Mouse (Mus musculus) heart, embryonic 15.5 days (tissue): ENCODE data around the gene Os9. TPM values are rescaled to one million over a fixed set of nuclear protein-coding genes. Genes with fewer than 3 reads are reported as not detected.
"Not testable (repeated sequence)": the region's sequence is repeated elsewhere in the genome, so short reads cannot be mapped to it uniquely, and the experiment has no call there.

Experiments
- ATAC-seq: fragments of 200-750 bp; cut with Nextera tagmentation; replicated peaks from 2 replicates; pipeline ENCODE4 v1.8.0; 2017; ENCODE audit warnings: low read depth, moderate TSS enrichment; ENCODE audit not compliant: insufficient number of reproducible peaks, insufficient read depth, low FRiP score
- H3K27ac ChIP-seq: fragments of 300-500 bp; sonication (generic); 2 replicates; pipeline ENCODE4 v1.5.1; 2015; ENCODE audit warnings: mild to moderate bottlenecking, inconsistent platforms
- H3K27me3 ChIP-seq: fragments of 300-500 bp; sonication (generic); 2 replicates; pipeline ENCODE4 v1.6.1; 2015; ENCODE audit warnings: inconsistent platforms
- H3K36me3 ChIP-seq: fragments of 300-500 bp; sonication (generic); 2 replicates; pipeline ENCODE4 v1.6.1; 2015; ENCODE audit warnings: mild to moderate bottlenecking, inconsistent platforms
- H3K4me1 ChIP-seq: fragments of 300-500 bp; sonication (generic); replicated peaks from 2 replicates; pipeline ENCODE4 v1.6.1; 2015; ENCODE audit warnings: inconsistent platforms
- H3K4me2 ChIP-seq: fragments of 300-500 bp; sonication (generic); 2 replicates; pipeline ENCODE4 v1.6.1; 2015; ENCODE audit warnings: inconsistent platforms, mild to moderate bottlenecking, moderate library complexity
- H3K4me3 ChIP-seq: fragments of 300-500 bp; sonication (generic); 2 replicates; pipeline ENCODE4 v1.5.1; 2015; ENCODE audit warnings: mild to moderate bottlenecking, inconsistent platforms
- H3K9ac ChIP-seq: fragments of 300-500 bp; sonication (generic); 2 replicates; pipeline ENCODE4 v1.6.1; 2015; ENCODE audit warnings: mild to moderate bottlenecking, inconsistent platforms
- H3K9me3 ChIP-seq: fragments of 300-500 bp; sonication (generic); replicated peaks from 2 replicates; pipeline ENCODE4 v1.6.1; 2016; ENCODE audit warnings: inconsistent platforms
- WGBS: fragments of 180-500 bp; shearing (Covaris S2); methylation state at CpG from one replicate; pipeline ENCODE4 v1.1.7; 2015; ENCODE audit warnings: mixed read lengths; 5-methylcytosine and 5-hydroxymethylcytosine counted together
- polyA plus RNA-seq: library from polyadenylated mRNA; unstranded; fragments of >200 nt; fragmentation: Nextera tagmentation; extraction: Ambion mirVana; gene quantifications from 2 replicates; pipeline ENCODE4 v1.2.1, GENCODE M21; 2015

Os9 gene
- polyA plus RNA-seq, 1 experiment from 2014 or later = 48.5 TPM

GRCm38 (mm10) chr10:127144536-127144935 is 23.6 kb upstream of the Os9 start:
- 83% methylated on average over 7 of the region's 7 CpGs for WGBS
- Histone ChIP-seq H3K4me3 (no peak overlapping the region), H3K4me2 (no peak overlapping the region), H3K36me3 (no peaks in the 10 kb centered on the region), H3K27ac (no peak overlapping the region), H3K9ac (no peak overlapping the region), H3K4me1 (no peaks in the 10 kb centered on the region), H3K9me3 (no peaks in the 10 kb centered on the region), H3K27me3 (no peaks in the 10 kb centered on the region)
- ATAC-seq = no peak

GRCm38 (mm10) chr10:127143228-127143627 is 22.3 kb upstream of the Os9 start:
- no peaks in the 10 kb centered on the region for H3K4me1 ChIP-seq
- no peak overlapping the region for H3K27ac ChIP-seq
- no peak overlapping the region for H3K4me2 ChIP-seq
- H3K27me3 ChIP-seq = no peaks in the 10 kb centered on the region
- H3K4me3 ChIP-seq = no peak overlapping the region
- 79% methylated on average over 8 of the region's 8 CpGs for WGBS
- H3K9me3 ChIP-seq = no peaks in the 10 kb centered on the region
- H3K36me3 ChIP-seq = no peaks in the 10 kb centered on the region
- no peak for ATAC-seq
- H3K9ac ChIP-seq = no peak overlapping the region

- Histone ChIP-seq H3K36me3 (no peaks in the 10 kb centered on the region), H3K4me1 (no peaks in the 10 kb centered on the region), H3K9ac (no peak overlapping the region), H3K4me3 (no peak overlapping the region), H3K9me3 (no peaks in the 10 kb centered on the region), H3K27ac (no peak overlapping the region), H3K4me2 (no peak overlapping the region), H3K27me3 (no peaks in the 10 kb centered on the region)
- WGBS = 58% methylated on average over 8 of the region's 8 CpGs
- ATAC-seq = no peak
Observed at GRCm38 (mm10) chr10:127141500-127141899, 20.6 kb upstream of the Os9 start.

- no peak for ATAC-seq
- no peak overlapping the region for H3K4me3 ChIP-seq
- H3K9ac ChIP-seq = no peak overlapping the region
- no peaks in the 10 kb centered on the region for H3K27me3 ChIP-seq
- no peaks in the 10 kb centered on the region for H3K9me3 ChIP-seq
- H3K36me3 ChIP-seq = no peaks in the 10 kb centered on the region
- 66% methylated on average over 11 of the region's 11 CpGs for WGBS
- H3K4me2 ChIP-seq = no peak overlapping the region
- no peaks in the 10 kb centered on the region for H3K4me1 ChIP-seq
- H3K27ac ChIP-seq = no peak overlapping the region
Observed at GRCm38 (mm10) chr10:127140971-127141370, 20.0 kb upstream of the Os9 start.

- no peaks in the 10 kb centered on the region; the same call in 1 of the 2 replicates for H3K4me1 ChIP-seq
- H3K9ac ChIP-seq = no peak overlapping the region
- no peaks in the 10 kb centered on the region for H3K27me3 ChIP-seq
Observed at GRCm38 (mm10) chr10:127138328-127139141, 17.6 kb upstream of the Os9 start.

DNA sequence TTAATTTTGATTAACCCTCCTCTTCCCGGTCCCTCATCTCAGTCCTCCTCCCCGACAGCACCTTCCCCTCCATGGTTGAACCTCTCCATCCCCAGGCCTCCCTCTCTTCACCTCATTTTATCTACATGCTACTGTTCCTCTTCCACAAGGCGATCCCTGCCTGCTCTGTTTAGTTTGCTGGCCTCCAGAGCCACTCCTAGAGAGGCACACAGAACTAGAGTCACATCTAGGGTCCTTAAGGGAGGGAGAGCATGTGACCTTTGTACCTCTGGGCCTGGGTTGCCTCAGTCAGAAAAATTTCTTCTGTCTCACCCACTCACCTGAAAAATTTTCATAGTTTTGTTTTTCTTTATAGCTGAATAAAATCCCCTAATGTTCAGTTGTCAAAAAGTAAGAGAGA is 17.0 kb upstream of the Os9 start:
- no peak overlapping the region for H3K4me2 ChIP-seq
- H3K9ac ChIP-seq = no peak overlapping the region
- no peak overlapping the region for H3K27ac ChIP-seq
- no peak overlapping the region for H3K4me3 ChIP-seq
- ATAC-seq = no peak
- H3K4me1 ChIP-seq = no peaks in the 10 kb centered on the region; the same call in 1 of the 2 replicates
- 81% methylated on average over 3 of the region's 3 CpGs for WGBS
- H3K9me3 ChIP-seq = no peaks in the 10 kb centered on the region
- H3K36me3 ChIP-seq = no peaks in the 10 kb centered on the region
- H3K27me3 ChIP-seq = no peaks in the 10 kb centered on the region

More at GRCm38 (mm10) chr10:127138328-127139141, 17.6 kb upstream of the Os9 start:
- 82% methylated on average over 18 of the region's 18 CpGs for WGBS
- Histone ChIP-seq H3K9me3 (no peaks in the 10 kb centered on the region), H3K4me2 (no peak overlapping the region), H3K4me3 (no peak overlapping the region), H3K36me3 (no peaks in the 10 kb centered on the region), H3K27ac (no peak overlapping the region)
- no peak for ATAC-seq

DNA sequence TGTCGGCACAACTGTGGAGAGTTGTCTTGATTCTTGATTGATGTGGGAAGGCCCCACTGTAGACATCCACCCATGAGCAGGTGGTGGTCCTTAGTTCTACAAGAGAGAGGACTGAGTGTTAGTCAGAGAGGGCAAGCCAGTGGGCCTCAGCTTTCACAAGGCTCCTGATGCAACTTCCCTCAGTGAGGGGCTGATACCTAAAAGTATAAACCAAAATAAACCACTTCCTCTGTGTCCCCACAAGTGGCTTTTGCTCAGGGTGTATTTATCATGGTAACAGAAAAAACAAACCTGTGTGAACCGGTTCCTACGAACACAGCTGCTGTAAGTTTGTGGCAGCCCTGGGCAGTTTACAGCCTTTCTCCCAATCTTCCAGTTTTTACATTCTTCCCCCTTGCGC is 15.6 kb upstream of the Os9 start:
- H3K4me2 ChIP-seq = no peak overlapping the region
- no peak overlapping the region for H3K4me3 ChIP-seq
- no peak overlapping the region; the same call in 1 of the 2 replicates for H3K27ac ChIP-seq
- H3K9me3 ChIP-seq = no peaks in the 10 kb centered on the region
- no peaks in the 10 kb centered on the region for H3K36me3 ChIP-seq
- H3K27me3 ChIP-seq = no peaks in the 10 kb centered on the region
- ATAC-seq = no peak
- WGBS = 74% methylated on average over 4 of the region's 4 CpGs
- H3K4me1 ChIP-seq = no peaks in the 10 kb centered on the region; the same call in 1 of the 2 replicates
- no peak overlapping the region for H3K9ac ChIP-seq

GRCm38 (mm10) chr10:127135118-127135836 is 14.3 kb upstream of the Os9 start:
- Histone ChIP-seq H3K9me3 (no peaks in the 10 kb centered on the region), H3K4me2 (no peak overlapping the region), H3K4me3 (no peak overlapping the region), H3K9ac (no peak overlapping the region), H3K27ac (no peak overlapping the region), H3K36me3 (no peaks in the 10 kb centered on the region), H3K4me1 (no peaks in the 10 kb centered on the region; the same call in 1 of the 2 replicates), H3K27me3 (no peaks in the 10 kb centered on the region)
- WGBS = 39% methylated on average over 8 of the region's 8 CpGs
- no peak for ATAC-seq

DNA sequence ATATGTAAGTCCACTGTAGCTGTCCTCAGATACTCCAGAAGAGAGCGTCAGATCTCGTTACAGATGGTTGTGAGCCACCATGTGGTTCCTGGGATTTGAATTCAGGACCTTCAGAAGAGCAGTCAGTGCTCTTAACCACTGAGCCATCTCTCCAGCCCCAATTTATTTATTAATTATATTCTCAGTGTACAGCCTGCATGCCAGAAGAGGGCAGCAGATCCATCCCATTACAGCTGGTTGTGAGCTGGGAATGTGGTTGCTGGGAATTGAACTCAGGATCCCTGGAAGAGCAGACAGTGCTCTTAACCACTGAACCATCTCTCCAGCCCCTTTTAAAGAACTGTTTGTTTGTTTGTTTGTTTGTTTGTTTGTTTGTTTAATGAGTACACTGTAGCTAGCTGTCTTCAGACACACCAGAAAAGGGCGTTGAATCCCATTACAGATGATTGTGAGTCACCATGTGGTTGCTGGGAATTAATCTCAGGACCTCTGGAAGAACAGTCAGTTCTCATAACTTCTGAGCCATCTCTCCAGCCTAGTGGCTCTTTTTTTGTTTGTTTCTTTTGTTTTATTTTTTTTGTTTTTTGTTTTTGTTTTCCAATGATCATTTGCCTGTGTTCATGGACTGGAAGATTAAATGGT is 13.6 kb upstream of the Os9 start:
- not testable (repeated sequence) for H3K27me3 ChIP-seq, H3K4me2 ChIP-seq, H3K4me1 ChIP-seq, H3K9me3 ChIP-seq, H3K4me3 ChIP-seq, H3K9ac ChIP-seq, H3K27ac ChIP-seq, H3K36me3 ChIP-seq, ATAC-seq
- 80% methylated on average over 3 of the region's 3 CpGs for WGBS

DNA sequence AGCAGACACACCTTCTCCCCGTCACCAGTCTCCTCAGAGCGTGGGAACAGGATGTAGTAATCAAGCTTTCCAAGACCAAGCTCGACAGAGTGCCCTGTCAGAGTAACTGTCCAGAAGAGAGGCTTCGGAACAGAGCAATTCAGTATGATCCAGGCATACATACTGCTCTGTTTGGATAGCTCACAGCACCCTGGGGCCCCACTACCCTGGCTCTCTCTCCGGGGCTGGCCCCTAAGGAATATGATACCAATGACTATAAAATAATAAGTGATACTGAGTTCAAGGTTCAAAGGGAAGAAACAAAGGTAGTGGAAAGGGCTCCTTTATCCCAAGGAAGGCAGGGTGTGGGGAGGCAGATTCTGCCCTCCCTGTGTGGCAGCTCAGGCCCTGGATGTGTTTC is 11.5 kb upstream of the Os9 start:
- Histone ChIP-seq H3K36me3 (no peaks in the 10 kb centered on the region), H3K9ac (no peak overlapping the region), H3K27ac (no peak overlapping the region), H3K4me2 (no peak overlapping the region), H3K9me3 (no peaks in the 10 kb centered on the region), H3K27me3 (no peaks in the 10 kb centered on the region), H3K4me1 (no peaks in the 10 kb centered on the region; the same call in 1 of the 2 replicates), H3K4me3 (no peak overlapping the region)
- WGBS = 41% methylated on average over 5 of the region's 5 CpGs
- no peak for ATAC-seq

GRCm38 (mm10) chr10:127129431-127129830 is 8.5 kb upstream of the Os9 start:
- Histone ChIP-seq H3K36me3 (no peaks in the 10 kb centered on the region), H3K4me1 (no peaks in the 10 kb centered on the region)

More at GRCm38 (mm10) chr10:127129431-127129830, 8.5 kb upstream of the Os9 start:
- Histone ChIP-seq H3K9me3 (no peaks in the 10 kb centered on the region), H3K9ac (no peak overlapping the region), H3K27me3 (no peaks in the 10 kb centered on the region), H3K27ac (no peak overlapping the region), H3K4me2 (no peak overlapping the region), H3K4me3 (no peak overlapping the region)
- 70% methylated on average over 4 of the region's 4 CpGs for WGBS
- no peak for ATAC-seq
